Mouse (Mus musculus): ENCODE data around the gene Auh. TPM values are rescaled to one million over a fixed set of nuclear protein-coding genes. Genes with fewer than 3 reads are reported as not detected.

Gene Auh
- total and polyA plus RNA-seq, 3 experiments = 14.7 to 19.5 TPM; not detected in 1

- no peaks in the 10 kb centered on the region for H3K27me3 ChIP-seq (ENCODE audit: control insufficient read depth in 1 of 2, insufficient read depth in 2 of 2, low read length in 2 of 2)
- H3K9ac ChIP-seq (ENCODE audit: control insufficient read depth, low read depth, low read length, poor library complexity, severe bottlenecking) = no peak overlapping the region
- H3K27ac ChIP-seq (ENCODE audit: control insufficient read depth, low read depth, low read length) = no peak overlapping the region
- peaks cover 0 to 11% of the 10 kb centered on the region in 2 experiments; a peak in 1 of 4 replicates for H3K36me3 ChIP-seq (ENCODE audit: control insufficient read depth in 1 of 2, insufficient read depth in 2 of 2, low read length in 2 of 2)
- TF ChIP-seq ZC3H11A (IDR thresholded peaks at IDR 0.05; ENCODE audit: low read depth, low read length) = no peak
- H3K4me1 ChIP-seq (ENCODE audit: control insufficient read depth in 1 of 2, insufficient read depth in 2 of 2, low read length in 2 of 2) = peaks cover 0 to 12% of the 10 kb centered on the region in 2 experiments; a peak in 2 of 4 replicates
- no peaks in the 10 kb centered on the region for H3K9me3 ChIP-seq (replicated peaks; ENCODE audit: insufficient read depth, low read length)
- no peak for DNase-seq (ENCODE audit: low read depth, low spot score)
- H3K4me3 ChIP-seq (ENCODE audit: control insufficient read depth in 1 of 2, insufficient read depth in 1 of 2, low read depth in 2 of 2, low read length in 2 of 2) = no peak overlapping the region
- no peaks in the 10 kb centered on the region for H3K79me2 ChIP-seq (ENCODE audit: control insufficient read depth, insufficient read depth, low read length, poor library complexity)
Observed at GRCm38 (mm10) chr13:52826666-52827065, 102.8 kb downstream of the Auh start.

- no peaks in the 10 kb centered on the region for H3K27me3 ChIP-seq (ENCODE audit: control insufficient read depth in 1 of 2, insufficient read depth in 2 of 2, low read length in 2 of 2)
- no peak for DNase-seq (ENCODE audit: low read depth, low spot score)
- no peak overlapping the region for H3K4me3 ChIP-seq (ENCODE audit: control insufficient read depth in 1 of 2, insufficient read depth in 1 of 2, low read depth in 2 of 2, low read length in 2 of 2)
- H3K9me3 ChIP-seq (replicated peaks; ENCODE audit: insufficient read depth, low read length) = no peaks in the 10 kb centered on the region
- no peaks in the 10 kb centered on the region for H3K79me2 ChIP-seq (ENCODE audit: control insufficient read depth, insufficient read depth, low read length, poor library complexity)
- TF ChIP-seq MXI1 (IDR thresholded peaks at IDR 0.05; ENCODE audit: low read depth, low read length) = no peak
- TF ChIP-seq HCFC1 (IDR thresholded peaks at IDR 0.05; ENCODE audit: low read depth, low read length) = no peak
- TF ChIP-seq KAT2A (conservative IDR thresholded peaks at IDR 0.05; ENCODE audit: low read depth, low read length) = no peak
- no peak for TF ChIP-seq SMC3 (IDR thresholded peaks at IDR 0.05; ENCODE audit: low read depth, low read length)
- no peak for TF ChIP-seq TBP (IDR thresholded peaks at IDR 0.05; ENCODE audit: low read depth, low read length)
- no peak for TF ChIP-seq GATA1 (IDR thresholded peaks at IDR 0.05; ENCODE audit: low read depth, low read length)
- no peak for TF ChIP-seq ZKSCAN1 (IDR thresholded peaks at IDR 0.05; ENCODE audit: low read depth, low read length)
- TF ChIP-seq NELFE (IDR thresholded peaks at IDR 0.05; ENCODE audit: low read depth, low read length) = no peak
- no peak for TF ChIP-seq USF2 (IDR thresholded peaks at IDR 0.05; ENCODE audit: borderline replicate concordance in 1 of 2, insufficient read depth in 1 of 2, low read depth in 1 of 2, low read length in 2 of 2)
- TF ChIP-seq ZC3H11A (IDR thresholded peaks at IDR 0.05; ENCODE audit: low read depth, low read length) = no peak
- no peak for TF ChIP-seq POLR2AphosphoS5 (IDR thresholded peaks at IDR 0.05; ENCODE audit: borderline replicate concordance, low read depth, low read length)
- peaks cover 0 to 8% of the 10 kb centered on the region in 2 experiments; a peak in 1 of 4 replicates for H3K36me3 ChIP-seq (ENCODE audit: control insufficient read depth in 1 of 2, insufficient read depth in 2 of 2, low read length in 2 of 2)
- no peak overlapping the region for H3K9ac ChIP-seq (ENCODE audit: control insufficient read depth, low read depth, low read length, poor library complexity, severe bottlenecking)
- H3K27ac ChIP-seq (ENCODE audit: control insufficient read depth, low read depth, low read length) = no peak overlapping the region
- H3K4me1 ChIP-seq (ENCODE audit: control insufficient read depth in 1 of 2, insufficient read depth in 2 of 2, low read length in 2 of 2) = peaks cover 0 to 9% of the 10 kb centered on the region in 2 experiments; a peak in 2 of 4 replicates
Observed at GRCm38 (mm10) chr13:52824754-52825153, 104.7 kb downstream of the Auh start.

- TF ChIP-seq JUND (IDR thresholded peaks at IDR 0.05; ENCODE audit: low read depth, low read length) (no peak), NRF1 (IDR thresholded peaks at IDR 0.05; ENCODE audit: insufficient read depth, low read depth, low read length, poor library complexity, severe bottlenecking) (no peak), GATA1 (IDR thresholded peaks at IDR 0.05; ENCODE audit: low read depth, low read length) (no peak), ZC3H11A (IDR thresholded peaks at IDR 0.05; ENCODE audit: low read depth, low read length) (no peak), UBTF (IDR thresholded peaks at IDR 0.05; ENCODE audit: borderline replicate concordance, insufficient read depth, low read depth, low read length) (no peak), SIN3A (IDR thresholded peaks at IDR 0.05; ENCODE audit: low read length) (no peak), USF1 (IDR thresholded peaks at IDR 0.05; ENCODE audit: low read depth, low read length) (no peak), E2F4 (IDR thresholded peaks at IDR 0.05; ENCODE audit: borderline replicate concordance, low read depth, low read length) (no peak), HCFC1 (IDR thresholded peaks at IDR 0.05; ENCODE audit: low read depth, low read length) (no peak), MAFK (IDR thresholded peaks at IDR 0.05; ENCODE audit: borderline replicate concordance, low read depth, low read length) (no peak), NELFE (IDR thresholded peaks at IDR 0.05; ENCODE audit: low read depth, low read length) (no peak), CTCF (IDR thresholded peaks at IDR 0.05 in 2 of 3, conservative IDR thresholded peaks at IDR 0.05 in 1 of 3; ENCODE audit: control insufficient read depth in 1 of 3, insufficient read depth in 1 of 3, low read depth in 2 of 3, low read length in 3 of 3, poor library complexity in 1 of 3, severe bottlenecking in 1 of 3) (no peak), ELF1 (IDR thresholded peaks at IDR 0.05; ENCODE audit: low read depth, low read length) (no peak), RCOR1 (IDR thresholded peaks at IDR 0.05; ENCODE audit: low read depth, low read length) (no peak)
- Histone ChIP-seq H3K4me1 (ENCODE audit: control insufficient read depth in 1 of 2, insufficient read depth in 2 of 2, low read length in 2 of 2) (no peaks in the 10 kb centered on the region), H3K27me3 (ENCODE audit: control insufficient read depth in 1 of 2, insufficient read depth in 2 of 2, low read length in 2 of 2) (no peaks in the 10 kb centered on the region), H3K9me3 (replicated peaks; ENCODE audit: insufficient read depth, low read length) (no peaks in the 10 kb centered on the region), H3K27ac (ENCODE audit: control insufficient read depth, low read depth, low read length) (no peak overlapping the region), H3K4me3 (ENCODE audit: control insufficient read depth in 1 of 2, insufficient read depth in 1 of 2, low read depth in 2 of 2, low read length in 2 of 2) (no peak overlapping the region), H3K9ac (ENCODE audit: control insufficient read depth, low read depth, low read length, poor library complexity, severe bottlenecking) (no peak overlapping the region), H3K79me2 (ENCODE audit: control insufficient read depth, insufficient read depth, low read length, poor library complexity) (no peaks in the 10 kb centered on the region), H3K36me3 (ENCODE audit: control insufficient read depth in 1 of 2, insufficient read depth in 2 of 2, low read length in 2 of 2) (no peaks in the 10 kb centered on the region)
- no peak for DNase-seq (ENCODE audit: low read depth, low spot score)
Observed at GRCm38 (mm10) chr13:52822165-52823149, 107.0 kb downstream of the Auh start.
